Mouse (Mus musculus): ENCODE results near the gene Nipal4. TPM values are rescaled to one million over a fixed set of nuclear protein-coding genes. Genes with fewer than 3 reads are reported as not detected.

Gene Nipal4
- polyA plus RNA-seq, 1 experiment: 4.4 TPM

DNA sequence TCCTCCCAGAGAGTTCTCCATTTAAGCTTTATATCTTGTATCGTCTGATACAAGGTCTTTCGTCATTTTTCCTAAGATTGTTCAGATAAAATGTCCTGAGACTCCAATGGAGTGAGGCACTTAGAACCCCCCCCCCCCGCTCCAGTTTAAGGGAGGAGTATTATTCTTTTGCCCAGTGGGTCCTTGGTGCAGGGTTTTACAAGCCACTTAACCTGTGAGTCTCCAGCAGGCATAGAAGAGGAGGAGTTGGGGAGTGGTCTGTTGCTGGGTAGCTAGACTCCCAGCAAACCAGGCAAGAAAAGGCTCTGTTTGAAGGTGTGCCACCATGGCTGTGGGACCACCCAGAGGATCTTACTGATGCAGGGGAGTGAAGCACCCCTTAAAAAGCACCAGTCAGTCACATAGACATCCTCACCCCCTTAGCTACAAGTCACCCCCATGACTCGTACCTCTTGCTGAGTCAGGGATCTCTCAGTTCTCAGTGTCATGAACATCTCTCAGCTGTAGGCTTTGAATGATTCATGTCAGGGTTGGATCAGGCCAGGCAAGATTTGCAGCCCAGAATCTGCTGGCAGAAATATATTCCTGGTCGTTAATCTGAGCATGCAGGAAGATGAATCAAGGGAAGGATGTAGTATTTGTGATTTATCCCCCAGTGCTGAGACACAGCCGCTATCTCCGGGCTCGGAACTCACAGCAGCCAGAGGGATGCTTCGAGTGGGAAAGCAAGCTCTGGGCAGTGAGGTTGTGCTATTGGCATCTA is 50.7 kb downstream of the Nipal4 start:
- no peak for DNase-seq (ENCODE audit: low read depth)

DNA sequence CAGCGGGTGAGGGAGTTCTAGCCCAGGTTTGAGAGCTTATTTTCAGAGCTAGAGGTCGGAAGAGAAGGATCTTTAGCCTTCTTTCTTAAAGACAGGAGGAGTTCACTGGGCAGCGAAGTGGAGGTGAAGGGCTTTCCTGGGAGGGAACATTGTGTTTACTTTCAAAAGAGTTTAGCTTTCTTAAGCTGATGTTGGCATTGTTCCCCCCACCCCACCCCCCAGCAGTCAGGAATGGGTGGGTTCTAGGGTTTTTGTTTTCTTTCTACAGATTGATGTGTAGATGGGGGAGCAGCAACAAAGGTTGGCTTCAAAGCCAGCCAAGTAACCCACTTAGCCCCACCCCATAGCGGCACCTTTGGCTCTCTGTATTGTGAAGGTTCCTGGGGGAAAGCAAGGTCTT is 51.3 kb downstream of the Nipal4 start:
- DNase-seq (ENCODE audit: low read depth): no peak

DNA sequence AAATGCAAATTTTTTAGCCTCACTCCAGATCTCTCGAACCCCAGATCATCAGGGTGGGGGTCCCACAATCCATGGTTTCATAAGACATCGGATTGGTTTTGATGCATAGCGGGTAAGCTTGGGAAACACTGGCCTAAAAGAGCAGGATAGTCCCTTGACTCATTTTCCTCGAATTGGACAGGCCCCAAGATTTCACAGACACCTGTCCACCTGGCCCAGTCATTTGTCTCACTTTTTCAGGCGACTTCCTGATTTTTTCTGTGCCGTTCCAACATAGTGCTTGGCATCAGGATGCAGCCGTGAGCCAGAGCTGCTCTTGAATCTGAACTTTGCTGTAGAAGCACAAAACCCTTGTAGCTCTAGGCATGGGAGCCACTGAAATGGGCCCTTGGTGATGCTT is 52.1 kb downstream of the Nipal4 start:
- no peak for DNase-seq (ENCODE audit: low read depth)

DNA sequence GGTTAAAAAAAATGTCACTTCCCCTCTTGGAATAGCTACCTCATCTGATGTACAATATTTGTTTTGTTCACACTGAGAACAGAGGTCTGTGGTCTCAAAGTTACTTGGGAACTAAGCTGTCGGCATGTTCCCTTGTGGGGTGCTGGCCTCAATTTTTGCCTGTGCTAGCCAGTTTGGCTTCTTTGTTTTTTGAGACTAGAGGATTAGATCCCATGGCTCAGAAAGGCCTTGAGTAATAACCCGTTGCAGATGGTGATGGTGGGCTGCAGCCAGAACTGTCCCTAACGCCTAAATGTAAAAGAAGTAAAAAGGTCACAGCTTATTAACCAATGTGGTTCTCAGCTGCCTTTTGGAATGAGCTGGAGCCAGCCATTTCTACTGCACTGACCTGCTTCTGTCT is 53.1 kb downstream of the Nipal4 start:
- no peak for DNase-seq (ENCODE audit: low read depth)

DNA sequence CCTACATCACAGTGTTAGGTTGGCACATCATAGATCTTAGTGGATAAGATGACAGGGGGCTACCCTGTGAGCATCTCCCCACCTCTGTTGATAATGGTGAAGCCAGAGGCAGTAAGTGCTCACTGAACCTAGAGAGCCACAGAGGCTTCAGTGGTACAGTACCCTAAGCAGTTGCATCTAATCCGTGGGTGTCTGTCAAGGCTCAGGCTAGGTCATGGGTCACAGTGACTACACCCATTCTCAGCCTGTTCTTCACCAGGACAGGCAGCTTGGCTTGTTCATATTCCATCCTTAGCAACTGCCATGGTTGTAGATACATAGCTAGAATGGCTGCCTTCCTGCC is 55.4 kb downstream of the Nipal4 start:
- DNase-seq (ENCODE audit: low read depth): no peak

DNA sequence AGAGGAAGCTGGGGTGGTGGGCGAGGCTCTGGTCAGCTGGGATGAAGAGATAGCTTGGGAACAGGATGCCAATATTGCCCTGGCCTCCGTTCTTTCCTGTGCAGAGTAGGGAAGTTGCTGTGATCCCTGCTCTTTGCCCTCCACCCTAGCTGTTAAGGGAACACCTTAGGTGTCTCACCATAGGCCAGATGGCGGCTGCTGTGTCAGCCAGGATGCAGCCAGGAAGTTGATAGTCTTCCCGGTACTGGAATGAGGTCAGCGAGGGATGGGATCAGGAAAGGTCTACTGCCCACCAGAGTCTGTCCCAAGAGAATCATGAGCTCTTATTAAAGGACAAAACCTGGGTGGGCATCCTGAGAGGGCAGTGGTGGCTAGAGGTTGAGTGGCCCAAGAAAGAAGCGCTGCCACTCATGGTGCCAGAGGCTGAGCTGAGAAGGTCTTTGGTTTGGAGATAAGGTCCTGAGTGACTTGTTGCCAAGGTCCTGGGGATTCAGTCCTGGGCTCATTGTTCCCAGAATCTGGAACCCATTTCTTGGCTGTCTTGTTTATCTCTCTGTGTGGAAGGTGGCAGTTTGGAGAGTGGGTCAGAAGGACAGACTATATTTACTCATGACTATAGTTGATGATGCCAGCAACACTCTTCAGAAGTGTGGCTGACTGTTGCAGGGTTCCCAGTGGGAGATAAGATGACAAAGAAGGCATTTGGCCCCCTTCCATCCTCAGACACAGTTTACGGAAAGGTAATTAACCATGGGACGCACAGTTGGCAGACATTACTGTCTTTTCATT is 56.0 kb downstream of the Nipal4 start:
- no peak for DNase-seq (ENCODE audit: low read depth)

DNA sequence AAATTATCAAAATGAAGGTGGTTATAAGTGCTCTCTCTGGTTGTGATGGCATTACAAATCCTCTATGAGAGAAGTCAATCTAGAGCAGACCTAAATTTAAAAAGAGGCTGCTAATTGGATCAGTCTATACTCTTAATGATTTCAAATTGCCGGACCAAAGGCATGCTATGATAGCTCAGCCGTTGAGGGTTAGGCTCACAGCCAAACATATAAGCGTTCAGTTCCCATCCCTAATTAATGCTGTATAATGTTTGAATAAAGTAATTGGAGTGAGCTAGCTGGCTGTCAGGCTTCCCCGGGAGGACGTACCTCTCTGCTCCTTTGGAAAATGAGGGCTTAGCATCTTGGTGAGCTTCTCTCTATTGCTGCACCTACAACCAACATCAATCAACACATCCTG is 57.1 kb downstream of the Nipal4 start:
- no peak for DNase-seq (ENCODE audit: low read depth)

DNA sequence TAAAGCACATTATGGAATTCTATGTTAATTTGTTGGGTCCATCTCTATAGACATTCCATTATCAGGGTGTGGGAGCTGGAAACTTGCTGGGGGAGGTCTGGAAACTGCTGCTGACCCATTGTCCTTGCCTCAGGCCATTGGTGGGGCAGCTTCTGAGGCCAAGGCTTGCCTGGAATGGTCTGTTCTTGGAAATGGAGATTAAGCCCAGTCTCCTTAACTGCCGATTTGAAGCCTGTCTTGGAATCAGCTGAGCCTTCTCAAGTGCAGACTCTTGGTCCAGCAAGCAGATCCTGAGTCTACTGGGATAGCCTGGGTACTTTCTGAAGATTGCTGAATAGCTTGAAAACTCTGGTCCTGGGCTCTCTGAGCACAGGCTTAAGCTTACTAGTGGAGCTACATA is 59.3 kb downstream of the Nipal4 start:
- no peak for DNase-seq (ENCODE audit: low read depth)

DNA sequence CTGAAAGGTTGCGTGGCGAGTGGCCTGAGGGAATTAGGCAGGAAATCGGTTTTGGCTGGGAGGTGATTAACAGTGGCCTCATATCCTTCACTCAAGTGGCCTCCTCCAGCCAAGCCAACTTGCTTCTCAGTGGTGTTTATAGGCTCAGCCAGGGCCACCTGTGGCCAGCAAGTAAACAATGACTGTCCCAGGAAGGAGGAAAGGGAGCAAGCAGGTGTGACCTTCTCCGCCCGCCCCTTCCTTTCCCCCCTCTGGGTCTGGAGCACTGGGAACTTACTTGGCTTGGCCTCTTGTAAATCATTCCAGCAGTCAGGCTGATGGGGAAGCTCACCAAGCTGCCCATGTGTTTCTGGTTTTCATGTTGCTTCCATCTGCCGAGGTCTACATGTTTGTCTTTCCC is 64.2 kb downstream of the Nipal4 start:
- no peak for DNase-seq (ENCODE audit: low read depth)

Other genes with a start within 250 kb of the Nipal4 start
- gene Lsm11, start 221.6 kb downstream of the Nipal4 start, polyA plus RNA-seq (2012; rRNA removed): 2.4 and 2.5 TPM in 2 replicates
- 10.0 and 11.4 TPM in 2 replicates for gene Thg1l, start 211.0 kb downstream of the Nipal4 start, polyA plus RNA-seq (2012; rRNA removed)
- gene Sox30, start 186.2 kb downstream of the Nipal4 start, polyA plus RNA-seq (2012; rRNA removed): 0.57 and 1.0 TPM in 2 replicates
- gene Gm12166, start 114.2 kb downstream of the Nipal4 start, polyA plus RNA-seq (2012; rRNA removed): 11.5 and 13.8 TPM in 2 replicates
- 7.4 and 8.6 TPM in 2 replicates for gene Adam19, start 110.5 kb downstream of the Nipal4 start, polyA plus RNA-seq (2012; rRNA removed)
- gene Fndc9, start 69.0 kb upstream of the Nipal4 start, polyA plus RNA-seq (2012; rRNA removed): 0.05 TPM in 1 of 2 replicates, not detected in the other
- 1.5 and 2.7 TPM in 2 replicates for gene Cyfip2, start 146.4 kb upstream of the Nipal4 start, polyA plus RNA-seq (2012; rRNA removed)
- 0.19 and 0.20 TPM in 2 replicates for gene Itk, start 223.0 kb upstream of the Nipal4 start, polyA plus RNA-seq (2012; rRNA removed)
- gene Fam71b, start 230.1 kb upstream of the Nipal4 start, polyA plus RNA-seq (2012; rRNA removed): 0.31 and 0.37 TPM in 2 replicates